Mouse (Mus musculus) lung, adult 2 months (tissue): Measurements from ENCODE around the gene Clasrp. TPM values are rescaled to one million over a fixed set of nuclear protein-coding genes. Genes with fewer than 3 reads are reported as not detected.

ENCODE experiments used
- DNase-seq: peaks from one replicate; pipeline ENCODE4 v3.0.0; 2022
- H3K4me1 ChIP-seq: fragments of 200-500 bp; 2 replicates; pipeline ENCODE4 v1.6.1; 2011; ENCODE audit warnings: low read length; ENCODE audit not compliant: control insufficient read depth, insufficient read depth
- H3K4me3 ChIP-seq: fragments of 200-500 bp; replicated peaks from 2 replicates; pipeline ENCODE3; 2011; ENCODE audit warnings: low read depth, mild to moderate bottlenecking, control low read depth, low read length; ENCODE audit errors: extremely low read depth
- CTCF ChIP-seq: fragments of 200-500 bp; IDR thresholded peaks from 2 replicates; pipeline ENCODE4 v1.5.1; 2011; ENCODE audit warnings: mild to moderate bottlenecking, low read length, control low read depth; ENCODE audit not compliant: insufficient read depth
- POLR2A ChIP-seq: fragments of 200-500 bp; IDR thresholded peaks from 2 replicates; pipeline ENCODE4 v1.6.1; 2011; ENCODE audit warnings: low read depth, mild to moderate bottlenecking, control low read depth, low read length, borderline replicate concordance; ENCODE audit errors: extremely low read depth
- WGBS: fragments of 180-500 bp; shearing (Covaris S2); methylation state at CpG from one replicate; pipeline ENCODE4 v1.1.7; 2018; 5-methylcytosine and 5-hydroxymethylcytosine counted together
- polyA plus RNA-seq: library from polyadenylated mRNA; depleted of rRNA; stranded (reverse); fragments of >200 nt; gene quantifications from 2 replicates; pipeline ENCODE4 v1.2.3, GENCODE M21; 2012; rRNA removed

Gene Clasrp
- 96.1 and 134 TPM in 2 replicates for polyA plus RNA-seq

DNA sequence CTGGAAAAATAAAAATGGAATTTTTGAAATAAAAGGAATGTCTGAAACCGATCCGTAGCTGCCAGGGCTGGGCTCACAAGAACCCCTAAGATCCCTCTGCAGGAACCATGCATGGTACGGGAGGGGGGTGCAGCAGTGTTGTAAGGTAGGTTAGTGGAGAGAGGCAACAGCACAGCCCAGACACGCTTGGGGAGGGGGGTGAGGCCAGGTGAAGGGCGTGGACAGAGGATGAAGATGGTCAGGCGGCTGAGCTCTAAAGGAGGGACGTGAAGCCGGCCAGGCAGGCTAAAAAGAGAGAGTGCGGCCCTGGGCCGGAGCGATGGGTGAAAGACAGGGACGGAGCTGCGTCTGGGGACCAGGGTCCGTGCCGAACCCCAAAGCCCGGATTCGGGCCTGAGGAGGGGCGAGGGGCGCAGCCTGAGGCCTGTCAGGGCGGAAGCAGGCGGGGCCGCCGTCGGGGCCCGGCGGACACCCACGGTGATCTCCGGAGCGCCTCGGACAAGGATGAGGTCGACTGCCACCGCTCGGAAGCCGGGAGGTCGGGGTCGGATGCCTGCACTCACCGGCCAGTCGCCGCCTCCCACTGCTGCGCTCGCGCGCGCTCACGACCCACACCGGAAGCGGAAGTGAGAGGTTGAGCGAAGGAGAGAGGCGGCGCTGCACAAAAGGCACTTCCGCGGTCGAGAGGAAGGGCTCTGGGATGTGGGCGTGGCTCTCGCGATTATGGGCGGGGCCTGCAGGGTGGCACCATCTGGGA lies at the start of gene Clasrp:
Clasrp (minus strand) TSS at position 638 of the 757 bp plus-strand sequence.
- H3K4me3 ChIP-seq: peak within 1 kb of the TSS; percentile 94
- WGBS: under 1% methylated on average over 57 of the region's 57 CpGs
- TF ChIP-seq CTCF: no peak
- TF ChIP-seq POLR2A: peak; percentile 86; the same call in 1 of the 2 replicates
- H3K4me1 ChIP-seq: peaks cover 9% of the 10 kb centered on the region
- DNase-seq: peak; percentile 97

DNA sequence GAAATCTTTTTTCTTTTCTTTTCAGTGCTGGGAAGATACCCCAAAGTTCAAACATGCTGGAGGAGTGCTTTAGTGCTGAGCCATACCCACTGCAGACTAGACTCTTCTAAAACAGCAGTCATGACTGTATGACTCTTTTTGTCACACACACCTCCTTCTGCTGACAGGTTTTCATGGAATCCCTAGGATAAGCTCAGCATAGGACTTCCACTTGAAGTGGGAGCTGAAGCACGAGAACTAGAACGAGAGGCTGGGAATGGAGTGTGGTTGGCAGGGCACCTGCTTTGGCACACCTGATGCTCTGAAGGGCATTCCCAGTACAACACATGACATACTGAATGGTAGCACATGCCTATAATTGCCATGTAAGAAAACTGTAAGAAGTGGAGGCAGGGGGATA lies 48.3 kb upstream of the Clasrp start:
- WGBS: 88% methylated on average over 2 of the region's 2 CpGs
- Histone ChIP-seq H3K4me1 (0 out of 2 replicates have a peak, but pooled peaks cover 2% of the 10 kb centered on the region), H3K4me3 (no peak overlapping the region)
- no peak for TF ChIP-seq CTCF
- TF ChIP-seq POLR2A: no peak
- no peak for DNase-seq

DNA sequence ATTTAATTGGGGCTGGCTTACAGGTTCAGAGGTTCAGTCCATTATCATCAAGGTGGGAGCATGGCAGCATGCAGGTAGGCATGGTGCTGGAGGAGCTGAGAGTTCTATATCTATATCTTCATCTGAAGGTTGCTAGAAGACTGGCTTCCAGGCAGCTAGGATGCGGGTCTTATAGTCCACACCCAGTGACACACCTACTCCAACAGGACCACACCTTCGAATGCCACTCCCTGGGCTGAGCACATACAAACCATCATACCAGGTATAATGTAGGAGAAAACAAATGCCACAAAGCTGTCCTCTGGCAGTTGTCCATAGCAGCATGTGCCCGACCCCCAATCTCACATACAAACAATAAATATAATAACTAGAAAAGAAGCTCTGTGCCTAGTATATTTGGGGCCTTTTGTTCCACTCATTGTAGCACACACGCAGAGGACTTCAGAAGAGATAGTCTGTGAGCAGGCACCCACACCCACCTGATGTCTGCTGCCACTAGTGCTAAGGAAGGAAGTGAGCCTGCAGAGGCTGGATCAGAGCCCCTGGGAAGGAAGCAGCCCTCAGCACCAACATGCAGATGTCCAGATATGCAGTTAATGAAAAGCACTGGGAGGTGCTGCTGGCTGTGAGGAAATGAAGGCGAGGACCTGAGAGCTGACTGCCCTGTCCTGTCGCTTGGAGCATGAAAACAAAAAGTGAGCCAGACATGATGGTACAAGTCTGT lies 46.9 kb upstream of the Clasrp start:
- WGBS: 54% methylated on average over 6 of the region's 6 CpGs

DNA sequence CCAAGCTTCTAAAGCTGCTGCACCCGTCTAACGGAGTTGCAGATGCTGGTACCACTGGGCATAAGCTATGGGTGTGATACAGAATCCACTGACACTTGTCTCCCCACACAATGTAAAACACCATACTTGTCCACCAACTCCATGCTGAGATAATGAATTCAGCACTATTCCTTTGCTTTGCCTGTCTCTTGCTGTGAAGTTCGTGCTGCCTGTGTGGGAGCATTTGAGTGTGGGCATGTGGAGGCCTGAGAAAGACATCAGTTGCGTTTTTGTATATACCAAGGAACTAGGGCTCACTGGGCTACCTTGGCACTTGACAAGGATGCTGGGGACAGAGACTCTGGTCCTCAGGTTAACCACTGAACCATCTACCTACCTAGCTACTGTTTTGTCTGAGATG lies 36.9 kb upstream of the Clasrp start:
- WGBS: 89% methylated on average over 4 of the region's 4 CpGs
- Histone ChIP-seq H3K4me1 (no peaks in the 10 kb centered on the region), H3K4me3 (no peak overlapping the region)
- no peak for DNase-seq
- no peak for TF ChIP-seq POLR2A

More for the DNA sequence above, 46.9 kb upstream of the Clasrp start:
- Histone ChIP-seq H3K4me3 (no peak overlapping the region), H3K4me1 (0 out of 2 replicates have a peak, but pooled peaks cover 2% of the 10 kb centered on the region)
- DNase-seq: no peak
- TF ChIP-seq CTCF (no peak), POLR2A (no peak)

DNA sequence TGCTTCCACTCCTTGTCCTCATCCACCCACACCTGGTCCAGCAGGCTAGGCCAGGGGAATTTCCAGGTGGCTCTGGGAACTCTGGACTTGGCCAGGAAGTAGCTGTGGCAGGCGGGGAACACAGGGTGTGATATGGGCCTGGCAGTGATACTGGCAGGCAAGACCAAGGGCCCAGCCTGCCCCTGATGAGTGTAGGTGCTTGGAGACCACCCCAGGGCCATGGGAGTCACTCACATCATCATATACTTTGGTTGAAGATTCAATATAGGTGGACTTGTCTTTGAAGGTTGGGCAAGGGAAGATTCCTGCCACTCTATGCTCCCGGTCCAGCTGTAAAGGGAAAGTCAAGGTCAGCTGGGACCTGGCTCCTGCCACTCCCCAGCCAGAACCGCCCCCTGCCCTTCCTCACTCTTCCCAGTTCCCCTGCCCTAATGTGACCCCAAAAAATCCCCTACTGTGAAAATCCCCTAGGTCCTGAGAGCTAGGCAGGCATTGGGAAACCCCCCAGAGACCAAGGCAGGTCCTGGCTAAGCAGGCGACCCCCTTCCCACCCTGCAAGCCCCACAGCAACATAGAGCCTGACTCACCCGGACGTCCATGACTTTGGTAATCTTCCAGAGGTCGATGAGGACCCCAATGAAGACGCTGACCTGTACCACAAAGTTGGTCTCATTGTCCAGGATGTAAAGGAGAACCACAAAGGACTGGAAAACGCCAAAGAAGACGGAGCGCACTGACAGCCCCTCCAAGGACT lies 31.0 kb upstream of the Clasrp start:
- DNase-seq: no peak
- Histone ChIP-seq H3K4me1 (no peaks in the 10 kb centered on the region), H3K4me3 (no peak overlapping the region)
- TF ChIP-seq POLR2A (no peak), CTCF (no peak)
- WGBS: 79% methylated on average over 11 of the region's 11 CpGs

DNA sequence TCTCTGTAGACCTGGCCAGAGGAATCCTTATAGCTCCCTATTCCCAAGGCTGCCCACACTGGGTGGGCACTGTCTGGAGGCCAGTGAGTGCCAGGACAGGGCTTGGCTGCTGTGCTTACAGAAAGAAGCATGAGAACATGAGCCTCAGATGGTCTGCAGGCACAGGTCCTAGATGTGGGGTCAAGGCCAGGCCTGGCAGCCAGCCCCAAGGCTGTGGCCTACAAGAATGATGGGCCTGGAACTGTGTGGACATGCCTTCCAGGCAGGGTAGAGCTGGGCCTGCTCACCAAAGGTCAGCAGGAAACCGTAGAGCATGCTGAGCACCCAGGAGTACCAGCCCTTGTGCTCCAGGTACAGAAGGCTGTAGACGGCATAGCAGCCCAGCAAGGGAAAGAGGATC lies 30.3 kb upstream of the Clasrp start:
- peaks cover 1% of the 10 kb centered on the region; the same call in 1 of the 2 replicates for H3K4me1 ChIP-seq
- DNase-seq: no peak
- 92% methylated on average over 2 of the region's 2 CpGs for WGBS
- H3K4me3 ChIP-seq: no peak overlapping the region
- TF ChIP-seq CTCF (no peak), POLR2A (no peak)

DNA sequence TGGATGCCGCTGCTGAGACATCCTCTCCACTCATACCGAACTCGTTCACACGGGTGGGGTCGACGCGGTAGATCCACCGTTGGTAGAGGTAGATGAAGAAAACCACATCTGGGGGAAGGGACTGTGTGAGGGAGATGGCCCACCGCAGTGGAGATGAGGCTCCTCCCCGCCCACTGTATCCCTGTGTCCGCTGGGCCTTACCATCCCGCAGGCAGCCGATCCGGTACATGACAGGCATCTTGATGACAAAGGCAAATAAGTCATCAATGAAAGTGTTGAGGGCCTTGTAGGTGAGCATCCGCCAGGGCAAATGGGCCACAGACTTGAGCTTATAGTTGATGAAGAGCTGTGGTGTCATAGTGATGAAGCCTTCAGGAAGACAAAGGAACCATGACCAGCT lies 29.6 kb upstream of the Clasrp start:
- peaks cover 3% of the 10 kb centered on the region; the same call in 1 of the 2 replicates for H3K4me1 ChIP-seq
- H3K4me3 ChIP-seq: no peak overlapping the region
- WGBS: 92% methylated on average over 15 of the region's 15 CpGs
- TF ChIP-seq CTCF (no peak), POLR2A (no peak)
- no peak for DNase-seq

DNA sequence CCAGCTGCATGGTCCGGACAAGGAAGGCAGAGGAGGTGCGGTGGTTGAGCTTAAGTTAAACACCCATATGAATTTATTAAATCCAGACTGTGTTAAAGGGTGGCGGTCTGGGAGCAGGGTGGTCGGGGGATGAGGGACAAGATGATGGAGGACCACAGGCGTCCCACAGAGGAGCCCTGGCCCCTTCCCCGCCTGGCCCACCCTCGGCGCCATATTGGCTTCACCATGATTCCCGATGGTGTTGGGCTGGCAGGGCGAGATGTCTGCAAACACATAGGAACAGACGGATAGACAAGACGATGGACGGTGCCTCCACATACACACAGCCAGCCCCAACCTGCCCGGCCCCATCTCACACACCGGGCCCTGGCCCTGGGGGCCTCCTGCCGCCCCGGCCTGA lies 28.9 kb upstream of the Clasrp start:
- H3K4me3 ChIP-seq: no peak overlapping the region
- 86% methylated on average over 17 of the region's 17 CpGs for WGBS
- TF ChIP-seq POLR2A (no peak), CTCF (no peak)
- peaks cover 3% of the 10 kb centered on the region; the same call in 1 of the 2 replicates for H3K4me1 ChIP-seq
- DNase-seq: no peak

DNA sequence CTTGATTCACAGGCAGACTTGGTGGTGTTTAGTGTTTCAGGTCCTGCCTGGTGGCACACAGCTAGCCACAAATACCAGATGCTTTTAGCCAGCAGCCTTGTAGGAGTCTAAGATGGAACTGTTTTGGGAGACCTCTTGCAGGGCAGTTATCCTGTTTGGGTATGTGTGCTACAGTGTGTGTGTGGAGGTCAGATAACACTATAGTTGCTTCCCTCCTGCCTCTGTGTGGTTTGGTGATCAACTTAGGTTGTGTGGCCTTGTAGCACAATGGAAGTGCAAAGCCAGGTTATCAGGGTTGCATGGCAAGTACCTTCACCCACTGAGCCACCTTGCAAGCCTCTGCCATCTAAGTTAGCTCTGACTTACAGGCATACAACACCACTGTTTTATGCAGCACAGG lies 28.4 kb upstream of the Clasrp start:
- peaks cover 6% of the 10 kb centered on the region; the same call in 1 of the 2 replicates for H3K4me1 ChIP-seq
- TF ChIP-seq CTCF (no peak), POLR2A (no peak)
- H3K4me3 ChIP-seq: no peak overlapping the region
- no peak for DNase-seq

DNA sequence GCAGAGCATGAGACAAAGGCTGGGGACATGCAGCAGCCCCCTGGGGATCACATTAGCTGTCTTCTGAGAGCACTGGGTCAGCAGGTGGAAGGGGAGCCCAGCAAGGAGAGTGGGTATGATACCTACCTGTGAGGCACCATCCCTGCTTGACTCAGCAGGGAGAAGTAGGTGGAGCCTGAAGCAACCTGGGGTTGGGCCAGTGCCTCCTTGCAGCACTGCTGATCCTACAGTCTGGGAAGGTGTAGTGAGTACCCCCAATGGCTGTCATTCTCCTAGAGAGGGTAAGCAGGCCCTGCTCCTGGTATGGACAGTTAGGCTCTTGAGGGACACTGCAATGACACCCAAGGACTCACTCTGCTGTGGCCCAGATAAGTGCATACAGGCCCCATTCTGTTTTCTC lies 28.0 kb upstream of the Clasrp start:
- no peak for DNase-seq
- Histone ChIP-seq H3K4me1 (peaks cover 6% of the 10 kb centered on the region; the same call in 1 of the 2 replicates), H3K4me3 (no peak overlapping the region)
- TF ChIP-seq POLR2A (no peak), CTCF (no peak)
